Mouse (Mus musculus): Measurements from ENCODE around the gene Crip3. TPM values are rescaled to one million over a fixed set of nuclear protein-coding genes. Genes with fewer than 3 reads are reported as not detected.

Gene Crip3
- total RNA-seq (2023) = not detected in 2 replicates

DNA sequence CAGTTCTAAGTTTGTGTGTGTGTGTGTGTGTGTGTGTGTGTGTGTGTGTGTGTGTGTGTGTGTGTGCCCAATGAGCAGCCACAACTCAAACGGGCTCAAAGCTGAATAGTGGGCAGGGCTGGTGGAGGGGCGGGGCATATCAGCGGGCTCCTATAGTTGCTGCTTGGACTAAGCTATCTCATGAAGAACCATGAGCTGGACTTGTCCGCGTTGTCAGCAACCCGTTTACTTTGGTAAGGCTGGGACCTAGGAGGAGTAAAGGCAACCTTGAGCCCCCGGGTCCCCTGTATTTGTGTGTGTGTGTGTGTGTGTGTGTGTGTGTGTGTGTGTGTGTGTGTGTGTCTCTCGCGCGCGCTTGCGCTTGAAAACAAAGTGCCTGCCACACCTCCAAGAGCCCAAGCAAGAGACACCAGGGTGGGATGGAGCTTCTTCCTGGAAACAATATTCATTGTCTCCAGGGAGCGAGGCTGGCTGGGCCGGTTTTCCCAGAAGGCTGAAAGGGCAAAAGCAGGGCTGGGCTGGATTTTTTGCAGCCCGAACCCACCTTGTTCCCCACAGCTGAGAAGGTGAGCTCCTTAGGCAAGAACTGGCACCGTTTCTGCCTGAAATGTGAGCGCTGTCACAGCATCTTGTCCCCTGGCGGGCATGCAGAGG lies at the start of gene Crip3:
Crip3 (plus strand) TSS at position 166 of the 654 bp plus-strand sequence.

DNA sequence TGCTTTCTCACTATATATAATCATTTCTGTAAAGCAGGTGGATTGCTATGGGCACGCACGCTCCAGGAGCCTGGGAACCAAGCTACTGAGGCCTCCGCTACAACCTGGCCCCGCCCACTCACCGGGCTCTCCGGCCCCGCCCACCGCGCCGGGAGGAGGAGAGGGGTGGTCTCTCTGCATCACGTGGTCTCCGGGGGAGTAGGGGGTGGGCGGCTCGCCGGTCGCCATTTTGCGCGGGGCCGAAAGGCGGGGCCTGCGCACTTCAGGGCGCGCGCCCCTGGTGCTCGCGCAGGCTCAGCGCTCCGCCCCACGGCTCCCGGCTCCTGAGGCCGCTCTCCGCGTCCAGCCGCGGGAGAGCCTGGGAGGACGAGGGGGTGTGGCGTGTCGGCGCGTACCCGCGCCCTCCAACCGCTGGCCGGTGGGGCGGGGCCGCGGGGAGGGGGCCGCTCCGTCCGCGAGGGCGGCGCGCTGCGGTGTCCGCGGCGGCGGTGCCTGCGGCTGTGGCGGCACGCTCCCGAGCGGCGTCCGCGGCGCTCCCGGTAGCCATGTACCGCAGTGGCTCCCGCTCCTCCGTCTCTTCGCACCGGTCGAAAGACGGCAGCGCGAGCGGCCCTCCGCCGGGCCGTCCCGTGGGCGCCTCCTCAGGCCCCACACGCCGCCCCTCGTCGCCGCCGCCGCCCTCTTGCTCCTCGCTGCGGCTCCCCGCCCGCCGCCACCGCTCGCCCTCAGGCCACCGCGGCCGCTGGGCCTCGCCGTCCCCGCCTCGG lies 45.2 kb upstream of the Crip3 start, which contains the start of gene Zfp318:
Zfp318 (plus strand) TSS at position 438 of the 767 bp plus-strand sequence.

DNA sequence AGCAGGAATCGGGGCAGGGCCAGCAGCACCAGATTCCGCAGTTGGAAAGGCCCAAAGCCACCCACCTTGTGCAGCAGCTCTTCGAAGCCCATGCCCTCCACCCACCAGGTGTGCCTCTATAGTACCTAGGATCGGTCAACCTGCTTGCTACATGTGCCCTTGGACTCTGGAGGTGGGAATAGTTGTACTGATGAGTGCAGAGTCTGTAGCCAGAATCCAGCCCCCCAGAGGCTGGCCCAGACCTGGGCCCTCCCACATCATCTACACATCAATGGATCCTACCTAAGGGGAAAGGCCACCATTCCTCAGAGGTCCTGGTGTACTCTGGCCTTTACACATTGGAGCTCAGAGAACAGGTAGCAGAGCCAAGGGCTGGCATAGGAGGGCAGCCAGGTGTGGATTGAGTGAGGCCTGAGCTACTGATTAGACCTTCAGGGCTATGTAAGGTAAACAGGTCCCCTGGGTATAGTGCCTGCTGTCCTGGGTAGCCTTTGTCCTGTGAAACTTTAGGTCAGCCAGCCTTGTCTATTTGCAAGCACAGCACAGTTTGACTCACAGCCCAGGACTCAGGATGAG lies 9.7 kb downstream of the Crip3 start, which contains the start of gene Slc22a7:
Slc22a7 (minus strand) TSS at position 160 of the 576 bp plus-strand sequence.

Other genes starting within 250 kb of the Crip3 start
- 10.5 and 11.8 TPM in 2 replicates for gene Polh, start 226.3 kb upstream of the Crip3 start, total RNA-seq (2023)
- 14.9 and 21.6 TPM in 2 replicates for gene Xpo5, start 226.1 kb upstream of the Crip3 start, total RNA-seq (2023)
- gene Polr1c, start 180.9 kb upstream of the Crip3 start, total RNA-seq (2023) = 20.9 and 22.5 TPM in 2 replicates
- gene Yipf3, start 180.8 kb upstream of the Crip3 start, total RNA-seq (2023) = 101 and 104 TPM in 2 replicates
- gene Lrrc73, start 175.4 kb upstream of the Crip3 start, total RNA-seq (2023) = 1.2 and 1.4 TPM in 2 replicates
- 31.0 and 49.7 TPM in 2 replicates for gene Tjap1, start 145.9 kb upstream of the Crip3 start, total RNA-seq (2023)
- gene Dlk2, start 131.5 kb upstream of the Crip3 start, total RNA-seq (2023) = not detected in 2 replicates
- 6.1 and 6.7 TPM in 2 replicates for gene Abcc10, start 100.6 kb upstream of the Crip3 start, total RNA-seq (2023)
- 1.8 and 7.0 TPM in 2 replicates for gene Zfp318, start 45.2 kb upstream of the Crip3 start, total RNA-seq (2023)
- not detected in 2 replicates for gene Slc22a7, start 9.5 kb downstream of the Crip3 start, total RNA-seq (2023)
- gene Ttbk1, start 58.7 kb downstream of the Crip3 start, total RNA-seq (2023) = not detected in 2 replicates
- gene Dnph1, start 67.8 kb downstream of the Crip3 start, total RNA-seq (2023) = 2.2 and 2.4 TPM in 2 replicates
- gene Cul9, start 117.5 kb downstream of the Crip3 start, total RNA-seq (2023) = 3.0 and 4.5 TPM in 2 replicates
- gene Srf, start 127.2 kb downstream of the Crip3 start, total RNA-seq (2023) = 41.9 and 58.0 TPM in 2 replicates
- gene Ptk7, start 200.6 kb downstream of the Crip3 start, total RNA-seq (2023) = 0.11 and 0.38 TPM in 2 replicates
- gene Klc4, start 217.1 kb downstream of the Crip3 start, total RNA-seq (2023) = 28.2 and 32.4 TPM in 2 replicates
- gene Mrpl2, start 217.3 kb downstream of the Crip3 start, total RNA-seq (2023) = 15.6 and 21.9 TPM in 2 replicates
- 1.2 and 3.0 TPM in 2 replicates for gene Cul7, start 221.4 kb downstream of the Crip3 start, total RNA-seq (2023)
- 8.5 and 14.2 TPM in 2 replicates for gene Rrp36, start 245.4 kb downstream of the Crip3 start, total RNA-seq (2023)
- 34.1 and 39.8 TPM in 2 replicates for gene Mea1, start 249.9 kb downstream of the Crip3 start, total RNA-seq (2023)